Mouse (Mus musculus): ENCODE measurements around the gene Agfg1. TPM values are rescaled to one million over a fixed set of nuclear protein-coding genes. Genes with fewer than 3 reads are reported as not detected.
"Not testable (repeated sequence)": the region's sequence is repeated elsewhere in the genome, so short reads cannot be mapped to it uniquely, and the experiment has no call there.

Gene Agfg1
- polyA plus RNA-seq, 1 experiment from 2014 or later = 47.3 TPM

GRCm38 (mm10) chr1:82901201-82901600 lies 61.9 kb downstream of the Agfg1 start:
- 94% methylated on average over 3 of the region's 3 CpGs for WGBS
- no peak for ATAC-seq (replicated peaks; ENCODE audit: low FRiP score)
- DNase-seq (ENCODE audit: low spot score) = no peak
- Histone ChIP-seq H3K4me1 (replicated peaks; ENCODE audit: control insufficient read depth, insufficient read depth, low read length) (no peaks in the 10 kb centered on the region), H3K9ac (ENCODE audit: low read length) (no peak overlapping the region), H3K9me3 (ENCODE audit: control insufficient read depth, low read length) (no peaks in the 10 kb centered on the region), H3K36me3 (ENCODE audit: control insufficient read depth, insufficient read depth, low read length) (no peaks in the 10 kb centered on the region), H3K27me3 (ENCODE audit: control insufficient read depth, insufficient read depth, low read length) (no peaks in the 10 kb centered on the region), H3K27ac (ENCODE audit: low read depth, low read length) (no peak overlapping the region), H3K4me2 (ENCODE audit: low read depth, low read length, severe bottlenecking) (no peak overlapping the region), H3K4me3 (ENCODE audit: low read depth, low read length) (no peak overlapping the region)

- H3K9ac ChIP-seq (ENCODE audit: low read length) = no peak overlapping the region
- H3K9me3 ChIP-seq (ENCODE audit: control insufficient read depth, low read length) = no peaks in the 10 kb centered on the region
- H3K27ac ChIP-seq (ENCODE audit: low read depth, low read length) = no peak overlapping the region
- no peaks in the 10 kb centered on the region for H3K4me1 ChIP-seq (replicated peaks; ENCODE audit: control insufficient read depth, insufficient read depth, low read length)
- 75% methylated on average over 3 of the region's 3 CpGs for WGBS
- DNase-seq (ENCODE audit: low spot score) = no peak
- ATAC-seq (replicated peaks; ENCODE audit: low FRiP score) = no peak
- no peak overlapping the region for H3K4me2 ChIP-seq (ENCODE audit: low read depth, low read length, severe bottlenecking)
- H3K4me3 ChIP-seq (ENCODE audit: low read depth, low read length) = no peak overlapping the region
- H3K36me3 ChIP-seq (ENCODE audit: control insufficient read depth, insufficient read depth, low read length) = no peaks in the 10 kb centered on the region
- H3K27me3 ChIP-seq (ENCODE audit: control insufficient read depth, insufficient read depth, low read length) = no peaks in the 10 kb centered on the region
Observed at GRCm38 (mm10) chr1:82905886-82906285, 66.6 kb downstream of the Agfg1 start.

- H3K4me1 ChIP-seq (replicated peaks; ENCODE audit: control insufficient read depth, insufficient read depth, low read length) = no peaks in the 10 kb centered on the region
- no peak within 1 kb of the TSS for H3K9ac ChIP-seq (ENCODE audit: low read length)
- ATAC-seq (replicated peaks; ENCODE audit: low FRiP score) = no peak
- no peak within 1 kb of the TSS for H3K4me2 ChIP-seq (ENCODE audit: low read depth, low read length, severe bottlenecking)
- H3K27ac ChIP-seq (ENCODE audit: low read depth, low read length) = no peak within 1 kb of the TSS
- H3K4me3 ChIP-seq (ENCODE audit: low read depth, low read length) = no peak within 1 kb of the TSS
- DNase-seq (ENCODE audit: low spot score) = no peak
- H3K27me3 ChIP-seq (ENCODE audit: control insufficient read depth, insufficient read depth, low read length) = no peaks in the 10 kb centered on the region
- no peaks in the 10 kb centered on the region for H3K9me3 ChIP-seq (ENCODE audit: control insufficient read depth, low read length)
- H3K36me3 ChIP-seq (ENCODE audit: control insufficient read depth, insufficient read depth, low read length) = no peaks in the 10 kb centered on the region
- WGBS = 87% methylated on average over 3 of the region's 3 CpGs
Observed at GRCm38 (mm10) chr1:82913025-82913424, 73.7 kb downstream of the Agfg1 start, which contains the start of gene A030005L19Rik. A030005L19Rik (plus strand) TSS chr1:82913325.

GRCm38 (mm10) chr1:82913434-82913833 lies 74.2 kb downstream of the Agfg1 start:
- not testable (repeated sequence) for H3K9ac ChIP-seq (ENCODE audit: low read length); H3K4me1 ChIP-seq (replicated peaks; ENCODE audit: control insufficient read depth, insufficient read depth, low read length); H3K36me3 ChIP-seq (ENCODE audit: control insufficient read depth, insufficient read depth, low read length); ATAC-seq (replicated peaks; ENCODE audit: low FRiP score); H3K4me3 ChIP-seq (ENCODE audit: low read depth, low read length); H3K9me3 ChIP-seq (ENCODE audit: control insufficient read depth, low read length); H3K4me2 ChIP-seq (ENCODE audit: low read depth, low read length, severe bottlenecking); H3K27me3 ChIP-seq (ENCODE audit: control insufficient read depth, insufficient read depth, low read length); H3K27ac ChIP-seq (ENCODE audit: low read depth, low read length); DNase-seq (ENCODE audit: low spot score)
- 95% methylated on average over 5 of the region's 5 CpGs for WGBS

- no peak within 1 kb of the TSS for H3K4me2 ChIP-seq (ENCODE audit: low read depth, low read length, severe bottlenecking)
- 92% methylated on average over 6 of the region's 6 CpGs for WGBS
- no peaks in the 10 kb centered on the region for H3K9me3 ChIP-seq (ENCODE audit: control insufficient read depth, low read length)
- no peaks in the 10 kb centered on the region for H3K36me3 ChIP-seq (ENCODE audit: control insufficient read depth, insufficient read depth, low read length)
- H3K4me3 ChIP-seq (ENCODE audit: low read depth, low read length) = no peak within 1 kb of the TSS
- H3K27me3 ChIP-seq (ENCODE audit: control insufficient read depth, insufficient read depth, low read length) = no peaks in the 10 kb centered on the region
- DNase-seq (ENCODE audit: low spot score) (no peak), ATAC-seq (replicated peaks; ENCODE audit: low FRiP score) (no peak)
- no peak within 1 kb of the TSS for H3K27ac ChIP-seq (ENCODE audit: low read depth, low read length)
- H3K4me1 ChIP-seq (replicated peaks; ENCODE audit: control insufficient read depth, insufficient read depth, low read length) = no peaks in the 10 kb centered on the region
- no peak within 1 kb of the TSS for H3K9ac ChIP-seq (ENCODE audit: low read length)
Observed at GRCm38 (mm10) chr1:82924650-82925049, 85.4 kb downstream of the Agfg1 start, which contains the start of gene A030014E15Rik. A030014E15Rik (plus strand) TSS chr1:82924917.

- not testable (repeated sequence) for ATAC-seq (replicated peaks; ENCODE audit: low FRiP score); H3K9ac ChIP-seq (ENCODE audit: low read length); H3K4me2 ChIP-seq (ENCODE audit: low read depth, low read length, severe bottlenecking); DNase-seq (ENCODE audit: low spot score); H3K9me3 ChIP-seq (ENCODE audit: control insufficient read depth, low read length); H3K4me3 ChIP-seq (ENCODE audit: low read depth, low read length); H3K4me1 ChIP-seq (replicated peaks; ENCODE audit: control insufficient read depth, insufficient read depth, low read length); H3K36me3 ChIP-seq (ENCODE audit: control insufficient read depth, insufficient read depth, low read length); H3K27me3 ChIP-seq (ENCODE audit: control insufficient read depth, insufficient read depth, low read length); H3K27ac ChIP-seq (ENCODE audit: low read depth, low read length)
- WGBS = 88% methylated on average over 1 of the region's 3 CpGs
Observed at GRCm38 (mm10) chr1:82930558-82930957, 91.3 kb downstream of the Agfg1 start.

GRCm38 (mm10) chr1:82931326-82931725 lies 92.0 kb downstream of the Agfg1 start, which contains the start of gene Gm6217:
Gm6217 (minus strand) TSS chr1:82931399.
- no CpG with 5 or more reads among the region's 6 CpGs for WGBS
- not testable (repeated sequence) for H3K4me3 ChIP-seq (ENCODE audit: low read depth, low read length); H3K9ac ChIP-seq (ENCODE audit: low read length); H3K27me3 ChIP-seq (ENCODE audit: control insufficient read depth, insufficient read depth, low read length); H3K27ac ChIP-seq (ENCODE audit: low read depth, low read length); ATAC-seq (replicated peaks; ENCODE audit: low FRiP score); DNase-seq (ENCODE audit: low spot score); H3K36me3 ChIP-seq (ENCODE audit: control insufficient read depth, insufficient read depth, low read length); H3K9me3 ChIP-seq (ENCODE audit: control insufficient read depth, low read length); H3K4me2 ChIP-seq (ENCODE audit: low read depth, low read length, severe bottlenecking); H3K4me1 ChIP-seq (replicated peaks; ENCODE audit: control insufficient read depth, insufficient read depth, low read length)

- H3K27ac ChIP-seq (ENCODE audit: low read depth, low read length) = no peak overlapping the region
- no peak for DNase-seq (ENCODE audit: low spot score)
Observed at GRCm38 (mm10) chr1:82938666-82939065, 99.4 kb downstream of the Agfg1 start.

GRCm38 (mm10) chr1:82942505-82942904 lies 103.2 kb downstream of the Agfg1 start:
- not testable (repeated sequence) for H3K27ac ChIP-seq (ENCODE audit: low read depth, low read length); ATAC-seq (replicated peaks; ENCODE audit: low FRiP score); H3K9ac ChIP-seq (ENCODE audit: low read length); H3K4me3 ChIP-seq (ENCODE audit: low read depth, low read length); H3K4me2 ChIP-seq (ENCODE audit: low read depth, low read length, severe bottlenecking); H3K4me1 ChIP-seq (replicated peaks; ENCODE audit: control insufficient read depth, insufficient read depth, low read length); H3K27me3 ChIP-seq (ENCODE audit: control insufficient read depth, insufficient read depth, low read length); DNase-seq (ENCODE audit: low spot score); H3K9me3 ChIP-seq (ENCODE audit: control insufficient read depth, low read length); H3K36me3 ChIP-seq (ENCODE audit: control insufficient read depth, insufficient read depth, low read length)
- WGBS = 97% methylated on average over 2 of the region's 2 CpGs

More at GRCm38 (mm10) chr1:82938666-82939065, 99.4 kb downstream of the Agfg1 start:
- Histone ChIP-seq H3K9me3 (ENCODE audit: control insufficient read depth, low read length) (no peaks in the 10 kb centered on the region), H3K4me1 (replicated peaks; ENCODE audit: control insufficient read depth, insufficient read depth, low read length) (no peaks in the 10 kb centered on the region), H3K4me3 (ENCODE audit: low read depth, low read length) (no peak overlapping the region), H3K36me3 (ENCODE audit: control insufficient read depth, insufficient read depth, low read length) (no peaks in the 10 kb centered on the region), H3K9ac (ENCODE audit: low read length) (no peak overlapping the region), H3K27me3 (ENCODE audit: control insufficient read depth, insufficient read depth, low read length) (no peaks in the 10 kb centered on the region), H3K4me2 (ENCODE audit: low read depth, low read length, severe bottlenecking) (no peak overlapping the region)
- no peak for ATAC-seq (replicated peaks; ENCODE audit: low FRiP score)
- WGBS = 95% methylated on average over 5 of the region's 5 CpGs

Data from forebrain, embryonic 11.5 days (tissue).